Mouse (Mus musculus) brain, embryonic 18.5 days (tissue): ENCODE results near the gene Mybph.

Experiments used
- DNase-seq: peaks from one replicate; pipeline ENCODE4 v3.0.0-alpha.2; 2012; ENCODE audit warnings: low read depth, low spot score

Gene Mybph

GRCm38 (mm10) chr1:134211043-134211442, 17.8 kb downstream of the Mybph start:
- DNase-seq = no peak

GRCm38 (mm10) chr1:134211631-134212030, 18.4 kb downstream of the Mybph start:
- DNase-seq = no peak

- DNase-seq = no peak
Observed at GRCm38 (mm10) chr1:134212351-134212750, 19.1 kb downstream of the Mybph start.

GRCm38 (mm10) chr1:134213405-134213804, 20.2 kb downstream of the Mybph start:
- DNase-seq = no peak

GRCm38 (mm10) chr1:134215059-134215458, 21.8 kb downstream of the Mybph start:
- DNase-seq = no peak

GRCm38 (mm10) chr1:134215751-134216628, 22.7 kb downstream of the Mybph start:
- DNase-seq = no peak

GRCm38 (mm10) chr1:134216629-134216971, 23.4 kb downstream of the Mybph start:
- DNase-seq = no peak

GRCm38 (mm10) chr1:134217028-134217481, 23.8 kb downstream of the Mybph start:
- no peak for DNase-seq

GRCm38 (mm10) chr1:134217942-134218341, 24.7 kb downstream of the Mybph start:
- no peak for DNase-seq

- DNase-seq = no peak
Observed at GRCm38 (mm10) chr1:134219608-134220007, 26.4 kb downstream of the Mybph start.

- DNase-seq = no peak
Observed at GRCm38 (mm10) chr1:134221172-134221571, 27.9 kb downstream of the Mybph start.

GRCm38 (mm10) chr1:134222122-134223055, 29.1 kb downstream of the Mybph start:
- no peak for DNase-seq

- DNase-seq = no peak
Observed at GRCm38 (mm10) chr1:134224649-134225227, 31.5 kb downstream of the Mybph start.

- no peak for DNase-seq
Observed at GRCm38 (mm10) chr1:134225375-134225774, 32.1 kb downstream of the Mybph start.

GRCm38 (mm10) chr1:134226739-134227138, 33.5 kb downstream of the Mybph start:
- DNase-seq = no peak

GRCm38 (mm10) chr1:134229806-134230575, 36.7 kb downstream of the Mybph start:
- no peak for DNase-seq

GRCm38 (mm10) chr1:134230638-134231228, 37.5 kb downstream of the Mybph start:
- DNase-seq = no peak

GRCm38 (mm10) chr1:134231270-134231669, 38.0 kb downstream of the Mybph start:
- no peak for DNase-seq

GRCm38 (mm10) chr1:134231681-134232080, 38.4 kb downstream of the Mybph start:
- no peak for DNase-seq

- DNase-seq = no peak
Observed at GRCm38 (mm10) chr1:134232326-134232725, 39.1 kb downstream of the Mybph start.
